Mouse (Mus musculus): ENCODE results near the gene Il17rb. TPM values are rescaled to one million over a fixed set of nuclear protein-coding genes. Genes with fewer than 3 reads are reported as not detected.

Il17rb gene
- 0.04 TPM for polyA plus RNA-seq (2012; fragmentation: generic; extraction: Trizol)

GRCm38 (mm10) chr14:30008733-30009575 is at the start of gene Il17rb, which contains the start of gene Chdh:
Gene Il17rb, minus strand, starts transcription at chr14:30008896.
Gene Chdh, plus strand, starts transcription at chr14:30009023.
- no peak for TF ChIP-seq REST (IDR thresholded peaks at IDR 0.05; ENCODE audit: insufficient read depth, insufficient read length)
- no peak for TF ChIP-seq MYOG (IDR thresholded peaks at IDR 0.05; ENCODE audit: control insufficient read depth in 1 of 3, insufficient read depth in 1 of 3, insufficient read length in 2 of 3, low read depth in 2 of 3)
- TF ChIP-seq SRF (IDR thresholded peaks at IDR 0.05; ENCODE audit: control insufficient read depth, insufficient read length, low read depth): no peak
- TF ChIP-seq MYOD1 (IDR thresholded peaks at IDR 0.05; ENCODE audit: control insufficient read depth in 1 of 3, insufficient read length in 2 of 3, low read depth in 2 of 3): no peak
- TF ChIP-seq TCF12 (IDR thresholded peaks at IDR 0.05; ENCODE audit: insufficient read depth, poor library complexity, severe bottlenecking): no peak
- no peak for TF ChIP-seq E2F4 (IDR thresholded peaks at IDR 0.05; ENCODE audit: insufficient read depth)
- TF ChIP-seq POLR2A (IDR thresholded peaks at IDR 0.05; ENCODE audit: insufficient read length, low read depth): no peak
- Histone ChIP-seq H3K4me2 (ENCODE audit: low read depth) (no peak within 1 kb of the TSS), H3K36me3 (ENCODE audit: control insufficient read depth, insufficient read depth) (no peaks in the 10 kb centered on the region), H3K27me3 (ENCODE audit: control insufficient read depth, insufficient read depth, insufficient read length) (peaks cover 48% of the 10 kb centered on the region), H3ac (ENCODE audit: control insufficient read depth, insufficient read length) (no peak within 1 kb of the TSS), H3K4me3 (no peak within 1 kb of the TSS), H3K79me2 (ENCODE audit: control insufficient read depth, insufficient read depth) (no peaks in the 10 kb centered on the region)

- Histone ChIP-seq H3K36me3 (ENCODE audit: control insufficient read depth, insufficient read depth) (no peaks in the 10 kb centered on the region), H3K27me3 (ENCODE audit: control insufficient read depth, insufficient read depth, insufficient read length) (no peaks in the 10 kb centered on the region), H3K4me3 (no peak overlapping the region), H3K79me2 (ENCODE audit: control insufficient read depth, insufficient read depth) (no peaks in the 10 kb centered on the region), H3K4me2 (ENCODE audit: low read depth) (no peak overlapping the region), H3ac (ENCODE audit: control insufficient read depth, insufficient read length) (no peak overlapping the region)
- TF ChIP-seq REST (IDR thresholded peaks at IDR 0.05; ENCODE audit: insufficient read depth, insufficient read length): no peak
- no peak for TF ChIP-seq MYOG (IDR thresholded peaks at IDR 0.05; ENCODE audit: control insufficient read depth in 1 of 3, insufficient read depth in 1 of 3, insufficient read length in 2 of 3, low read depth in 2 of 3)
- TF ChIP-seq SRF (IDR thresholded peaks at IDR 0.05; ENCODE audit: control insufficient read depth, insufficient read length, low read depth): no peak
- TF ChIP-seq POLR2AphosphoS2 (IDR thresholded peaks at IDR 0.05; ENCODE audit: insufficient read length, low read depth): no peak
- no peak for TF ChIP-seq MYOD1 (IDR thresholded peaks at IDR 0.05; ENCODE audit: control insufficient read depth in 1 of 3, insufficient read length in 2 of 3, low read depth in 2 of 3)
- TF ChIP-seq TCF3 (IDR thresholded peaks at IDR 0.05; ENCODE audit: insufficient read length, low read depth): no peak
- no peak for TF ChIP-seq E2F4 (IDR thresholded peaks at IDR 0.05; ENCODE audit: insufficient read depth)
- no peak for TF ChIP-seq POLR2A (IDR thresholded peaks at IDR 0.05; ENCODE audit: insufficient read length, low read depth)
- TF ChIP-seq TCF12 (IDR thresholded peaks at IDR 0.05; ENCODE audit: insufficient read depth, poor library complexity, severe bottlenecking): no peak
- TF ChIP-seq MAX (IDR thresholded peaks at IDR 0.05; ENCODE audit: low read depth): no peak
- no peak for TF ChIP-seq CEBPB (IDR thresholded peaks at IDR 0.05; ENCODE audit: insufficient read depth, poor library complexity, severe bottlenecking)
- no peak for TF ChIP-seq USF1 (IDR thresholded peaks at IDR 0.05; ENCODE audit: low read depth)
These were observed 47.5 kb upstream of the Il17rb start for GRCm38 (mm10) chr14:30056031-30056766.

DNA sequence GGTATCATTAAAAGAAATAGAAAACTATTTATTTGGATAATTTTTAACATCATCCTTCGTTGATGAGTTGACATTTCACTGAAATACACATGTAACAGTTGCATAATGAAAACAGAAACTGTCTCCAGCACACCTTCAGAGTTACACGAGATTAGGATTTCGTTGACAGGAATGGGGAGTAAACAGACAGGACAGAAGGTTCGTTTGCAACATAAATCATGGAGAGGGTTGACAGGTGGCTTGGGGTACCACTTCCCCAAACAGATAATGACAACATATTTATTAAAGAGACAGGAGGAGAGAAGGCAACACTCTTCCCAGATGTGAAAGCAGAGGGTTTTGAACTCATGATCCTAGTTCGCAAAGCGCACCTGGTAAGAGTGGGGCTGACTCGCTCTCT is 46.2 kb upstream of the Il17rb start:
- TF ChIP-seq TCF12 (IDR thresholded peaks at IDR 0.05; ENCODE audit: insufficient read depth, poor library complexity, severe bottlenecking) (no peak), USF1 (IDR thresholded peaks at IDR 0.05; ENCODE audit: low read depth) (no peak), TCF3 (IDR thresholded peaks at IDR 0.05; ENCODE audit: insufficient read length, low read depth) (no peak), POLR2A (IDR thresholded peaks at IDR 0.05; ENCODE audit: insufficient read length, low read depth) (no peak), MYOG (IDR thresholded peaks at IDR 0.05; ENCODE audit: control insufficient read depth in 1 of 3, insufficient read depth in 1 of 3, insufficient read length in 2 of 3, low read depth in 2 of 3) (no peak), POLR2AphosphoS2 (IDR thresholded peaks at IDR 0.05; ENCODE audit: insufficient read length, low read depth) (no peak), MAX (IDR thresholded peaks at IDR 0.05; ENCODE audit: low read depth) (no peak), REST (IDR thresholded peaks at IDR 0.05; ENCODE audit: insufficient read depth, insufficient read length) (no peak), MYOD1 (IDR thresholded peaks at IDR 0.05; ENCODE audit: control insufficient read depth in 1 of 3, insufficient read length in 2 of 3, low read depth in 2 of 3) (no peak), SRF (IDR thresholded peaks at IDR 0.05; ENCODE audit: control insufficient read depth, insufficient read length, low read depth) (no peak), CEBPB (IDR thresholded peaks at IDR 0.05; ENCODE audit: insufficient read depth, poor library complexity, severe bottlenecking) (no peak), E2F4 (IDR thresholded peaks at IDR 0.05; ENCODE audit: insufficient read depth) (no peak)
- Histone ChIP-seq H3K4me3 (no peak overlapping the region), H3K79me2 (ENCODE audit: control insufficient read depth, insufficient read depth) (no peaks in the 10 kb centered on the region), H3K27me3 (ENCODE audit: control insufficient read depth, insufficient read depth, insufficient read length) (no peaks in the 10 kb centered on the region), H3K36me3 (ENCODE audit: control insufficient read depth, insufficient read depth) (no peaks in the 10 kb centered on the region), H3K4me2 (ENCODE audit: low read depth) (no peak overlapping the region), H3ac (ENCODE audit: control insufficient read depth, insufficient read length) (no peak overlapping the region)

- Histone ChIP-seq H3K27me3 (ENCODE audit: control insufficient read depth, insufficient read depth, insufficient read length) (no peaks in the 10 kb centered on the region), H3K36me3 (ENCODE audit: control insufficient read depth, insufficient read depth) (no peaks in the 10 kb centered on the region), H3K4me2 (ENCODE audit: low read depth) (no peak overlapping the region), H3ac (ENCODE audit: control insufficient read depth, insufficient read length) (no peak overlapping the region), H3K4me3 (no peak overlapping the region), H3K79me2 (ENCODE audit: control insufficient read depth, insufficient read depth) (no peaks in the 10 kb centered on the region)
- TF ChIP-seq MAX (IDR thresholded peaks at IDR 0.05; ENCODE audit: low read depth): no peak
- no peak for TF ChIP-seq POLR2A (IDR thresholded peaks at IDR 0.05; ENCODE audit: insufficient read length, low read depth)
These were observed 41.6 kb upstream of the Il17rb start for GRCm38 (mm10) chr14:30050280-30050679.

Measured in myocyte (in vitro differentiated cells).